Mouse (Mus musculus): ENCODE measurements around the gene Rbm20.
A peak's percentile ranks its signal among the peaks of the same experiment; 100 is the strongest.

Gene Rbm20

GRCm38 (mm10) chr19:53671432-53671831 lies 5.7 kb upstream of the Rbm20 start:
- no peak for DNase-seq (ENCODE audit: low spot score in 2 of 2)

GRCm38 (mm10) chr19:53674131-53674925 lies 2.8 kb upstream of the Rbm20 start:
- no peak for DNase-seq (ENCODE audit: low spot score in 2 of 2)

DNA sequence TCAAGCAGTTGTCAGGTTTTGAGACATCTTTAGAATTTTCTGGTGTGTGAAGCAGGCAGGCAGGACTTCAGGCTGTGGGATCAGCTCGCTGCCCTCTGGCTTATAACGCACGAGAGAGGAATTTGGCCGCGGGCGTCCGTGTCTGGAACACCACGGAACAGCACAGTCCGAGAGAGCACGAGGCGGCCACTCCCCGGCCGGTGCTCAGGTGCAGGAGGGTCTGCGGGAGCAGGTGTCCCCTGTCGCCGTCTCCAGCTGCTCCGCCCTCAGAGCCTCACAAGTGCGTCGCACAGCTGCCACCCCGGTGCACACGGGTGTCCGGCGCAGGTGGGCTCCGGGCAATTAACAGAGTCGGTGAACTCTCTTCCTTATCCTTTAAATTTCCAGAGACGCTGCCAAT lies 878 bp upstream of the Rbm20 start:
- no peak for DNase-seq (ENCODE audit: low spot score in 2 of 2)

DNA sequence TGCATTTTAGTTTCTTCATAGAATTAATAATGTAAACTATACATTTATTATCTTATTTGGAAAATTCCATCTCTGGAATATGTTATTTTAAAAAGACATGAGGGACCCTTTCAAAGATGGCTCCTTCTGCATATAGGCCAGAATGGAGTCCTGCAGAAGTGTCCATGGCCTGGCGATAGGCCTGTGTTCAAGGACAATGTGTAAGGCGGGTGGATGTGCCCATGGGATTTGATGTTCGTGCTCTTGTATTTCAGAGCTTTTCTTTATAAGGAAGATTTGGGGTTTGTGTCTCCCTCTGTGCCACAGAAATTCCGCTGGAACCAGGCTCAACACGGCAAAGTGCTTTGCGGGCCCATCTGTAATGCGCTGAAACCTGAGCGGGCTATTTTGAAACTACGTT lies 2.1 kb downstream of the Rbm20 start:
- no peak for DNase-seq (ENCODE audit: low spot score in 2 of 2)

GRCm38 (mm10) chr19:53679981-53680380 lies 2.9 kb downstream of the Rbm20 start:
- no peak for DNase-seq (ENCODE audit: low spot score in 2 of 2)

DNA sequence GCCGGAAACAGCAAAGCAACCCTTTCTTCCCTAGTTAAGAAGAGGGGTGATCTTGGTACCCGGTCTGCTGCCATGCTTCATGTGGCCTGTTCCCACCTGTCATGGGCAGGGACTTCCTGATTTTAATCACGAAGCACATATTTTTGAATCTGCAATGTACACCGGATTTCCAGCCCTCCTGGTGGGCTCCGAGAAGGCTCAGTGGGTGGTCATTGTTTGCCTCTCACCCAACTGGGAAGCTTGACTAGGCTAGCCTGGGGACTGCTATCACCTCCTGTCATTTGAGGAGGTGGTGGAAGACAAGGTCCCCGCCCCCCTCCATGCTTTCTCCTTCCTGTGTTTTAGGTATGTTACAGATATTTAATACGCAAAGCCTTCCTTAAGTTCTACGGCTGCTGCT lies 5.3 kb downstream of the Rbm20 start:
- DNase-seq (ENCODE audit: low spot score in 2 of 2) = no peak

DNA sequence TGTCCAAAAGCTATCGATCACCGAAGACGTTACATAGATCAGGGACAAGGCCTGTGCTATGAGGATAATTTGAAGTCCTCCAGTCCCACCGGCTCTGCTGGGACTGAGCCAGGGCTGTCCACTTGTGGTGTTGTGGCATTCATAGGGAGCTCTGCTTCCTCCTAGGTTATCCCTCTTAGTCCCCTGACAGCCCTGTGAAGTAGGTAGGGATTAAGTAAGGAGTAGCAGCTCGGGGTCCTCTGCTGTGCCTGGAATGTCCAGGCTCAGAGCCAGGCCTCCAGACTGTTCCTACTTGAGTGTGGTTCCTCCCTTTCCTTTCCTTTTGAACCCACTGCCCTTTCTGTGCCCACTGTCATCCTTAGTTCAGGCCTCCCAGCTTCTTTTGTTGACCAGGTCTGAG lies 10.5 kb downstream of the Rbm20 start:
- no peak for DNase-seq (ENCODE audit: low spot score in 2 of 2)

GRCm38 (mm10) chr19:53690816-53691215 lies 13.7 kb downstream of the Rbm20 start:
- DNase-seq (ENCODE audit: low spot score in 2 of 2) = no peak

DNA sequence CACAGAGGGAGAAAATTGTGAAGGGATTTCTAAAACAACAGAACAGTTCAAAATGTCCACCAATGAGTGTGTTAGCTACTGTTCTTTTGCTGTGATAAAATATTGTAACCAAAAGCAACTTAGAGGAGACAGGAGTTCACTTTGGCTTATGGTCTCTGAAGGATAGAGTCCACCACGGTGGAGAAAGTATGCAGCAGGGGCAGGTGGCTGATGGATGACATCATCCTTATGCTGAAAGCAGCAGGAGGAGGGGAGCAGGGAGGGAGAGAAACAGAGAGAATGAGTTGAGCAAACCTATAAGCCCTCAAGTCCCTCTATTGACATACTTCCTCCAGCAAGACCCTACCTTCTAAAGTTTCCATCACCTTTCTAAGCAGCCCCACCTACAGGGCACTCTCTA lies 16.9 kb downstream of the Rbm20 start:
- DNase-seq (ENCODE audit: low spot score in 2 of 2) = no peak

GRCm38 (mm10) chr19:53696079-53696478 lies 19.0 kb downstream of the Rbm20 start:
- DNase-seq (ENCODE audit: low spot score in 2 of 2) = no peak

GRCm38 (mm10) chr19:53696655-53697054 lies 19.5 kb downstream of the Rbm20 start:
- DNase-seq (ENCODE audit: low spot score in 2 of 2) = no peak

DNA sequence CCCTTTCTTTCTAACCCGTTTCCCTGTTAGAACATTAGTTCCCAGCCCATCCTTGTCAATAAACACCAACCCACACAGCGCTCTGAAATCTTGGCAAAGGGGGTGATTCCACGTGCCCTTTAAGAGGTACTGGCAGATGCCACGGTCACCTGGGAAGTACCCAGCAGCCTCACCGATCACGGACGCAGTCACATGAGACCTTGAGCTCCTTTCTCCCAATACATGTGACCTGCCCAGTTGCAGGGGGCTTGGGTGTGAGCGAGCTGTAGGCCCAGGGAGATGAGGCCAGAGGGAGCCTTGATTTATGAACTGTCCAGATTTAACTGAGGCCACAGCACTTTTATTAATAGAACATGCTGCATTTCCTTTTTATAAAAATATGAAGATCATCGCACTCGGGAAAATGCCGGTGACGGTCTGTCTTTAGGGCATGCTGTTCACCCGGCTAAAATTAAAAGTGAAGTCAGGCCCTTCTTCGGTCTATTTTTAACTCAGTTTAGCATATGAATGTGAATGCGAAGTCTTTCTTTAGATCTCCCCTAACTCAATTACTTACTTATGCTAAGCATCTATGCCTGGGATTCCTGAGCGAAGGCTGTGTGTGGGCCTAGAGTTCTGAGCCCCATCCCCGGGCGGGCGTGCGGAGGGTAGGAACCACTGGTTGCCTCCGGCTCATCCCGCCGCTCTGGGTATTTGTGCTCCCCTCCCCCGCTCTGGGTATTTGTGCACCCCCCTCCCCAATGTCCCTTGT lies 20.4 kb downstream of the Rbm20 start:
- DNase-seq (ENCODE audit: low spot score in 2 of 2) = no peak

DNA sequence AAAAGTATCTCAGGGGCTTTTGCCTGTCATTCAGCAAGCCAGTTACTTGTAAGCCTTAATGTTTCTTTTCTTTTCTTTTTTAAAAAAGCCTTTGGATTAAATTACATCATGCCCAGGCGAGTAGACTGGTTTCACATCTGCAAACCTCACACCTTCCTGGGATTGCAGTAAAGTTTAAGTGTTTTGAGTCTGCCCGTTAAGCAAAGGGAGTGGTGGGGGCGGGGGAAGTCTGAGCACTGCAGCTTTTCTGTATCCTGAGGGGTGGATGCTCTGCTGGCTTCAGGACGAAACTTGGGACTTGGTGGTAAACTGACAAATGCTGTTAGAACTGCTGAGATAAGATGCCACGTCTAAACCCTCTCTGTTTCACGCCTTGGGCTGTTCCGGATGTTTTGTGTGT lies 22.6 kb downstream of the Rbm20 start:
- no peak for DNase-seq (ENCODE audit: low spot score in 2 of 2)

- no peak for DNase-seq (ENCODE audit: low spot score in 2 of 2)
Observed at GRCm38 (mm10) chr19:53701434-53701833, 24.3 kb downstream of the Rbm20 start.

DNA sequence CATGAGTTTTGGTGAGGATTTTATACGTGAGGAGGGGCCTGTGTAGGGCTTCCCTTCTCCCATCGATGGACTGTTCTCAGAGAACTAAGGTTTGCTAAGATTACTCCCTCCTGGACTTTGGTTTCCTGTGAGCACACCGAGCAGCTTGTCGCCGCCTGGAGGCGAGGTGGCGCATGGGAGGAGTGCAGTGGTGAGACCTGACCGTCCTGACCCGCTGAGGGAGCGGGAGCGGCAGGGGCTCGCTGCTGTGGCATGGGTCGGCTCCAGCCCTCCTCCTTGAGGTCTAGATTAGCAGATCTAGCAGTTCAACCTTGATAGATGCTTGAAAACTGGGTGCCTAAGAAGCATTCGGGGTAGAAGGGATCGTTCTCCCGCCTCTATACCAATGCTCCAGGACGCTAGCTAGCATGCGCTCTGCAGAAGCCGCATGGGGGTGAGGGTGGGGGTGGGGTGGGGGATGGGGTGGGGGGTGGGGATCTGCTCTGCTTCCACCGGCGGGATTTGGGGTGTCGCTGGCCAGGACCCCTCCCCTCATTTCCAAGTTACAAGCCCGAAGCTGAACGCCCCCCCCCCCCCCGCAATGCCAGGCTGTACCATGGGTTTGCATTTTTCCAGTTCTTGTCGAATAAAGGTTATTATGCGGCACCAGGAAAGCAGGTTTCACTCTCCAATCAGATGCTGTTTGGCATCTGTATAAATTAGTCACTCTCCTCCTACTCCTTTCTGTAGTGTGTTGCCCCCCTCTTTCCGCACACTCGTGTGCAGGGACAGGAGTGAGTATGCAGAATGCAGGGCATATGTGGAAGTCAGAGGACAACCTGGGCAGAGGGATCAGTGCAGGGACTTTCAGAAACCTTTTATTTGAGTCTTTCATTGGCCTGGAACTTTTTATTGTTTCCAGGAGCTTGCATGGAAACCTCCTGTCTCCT lies 28.1 kb downstream of the Rbm20 start:
- DNase-seq (ENCODE audit: low spot score in 2 of 2) = peak; percentile 74 to 77

GRCm38 (mm10) chr19:53708401-53708800 lies 31.3 kb downstream of the Rbm20 start:
- no peak for DNase-seq (ENCODE audit: low spot score in 2 of 2)

DNA sequence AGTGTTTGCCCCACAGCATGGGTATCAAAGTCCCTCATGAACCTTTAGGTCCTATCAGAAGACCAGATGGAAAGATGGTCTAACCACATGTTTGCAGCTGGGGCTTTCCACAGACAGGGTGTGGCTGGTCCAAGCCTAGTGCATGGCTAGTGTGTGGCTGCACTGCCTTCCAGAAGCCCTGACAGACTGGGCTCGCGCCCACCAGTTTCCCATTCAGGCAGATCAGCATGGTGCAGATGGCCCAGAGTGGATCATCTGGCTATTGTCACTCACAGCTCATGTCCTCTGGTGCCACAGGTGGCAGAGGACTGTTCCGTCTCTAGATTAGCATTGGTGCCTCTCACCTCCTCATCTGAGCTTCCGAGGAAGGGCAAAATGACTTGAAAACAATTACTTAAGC lies 33.8 kb downstream of the Rbm20 start:
- no peak for DNase-seq (ENCODE audit: low spot score in 2 of 2)

GRCm38 (mm10) chr19:53711261-53711890 lies 34.3 kb downstream of the Rbm20 start:
- no peak for DNase-seq (ENCODE audit: low spot score in 2 of 2)

DNA sequence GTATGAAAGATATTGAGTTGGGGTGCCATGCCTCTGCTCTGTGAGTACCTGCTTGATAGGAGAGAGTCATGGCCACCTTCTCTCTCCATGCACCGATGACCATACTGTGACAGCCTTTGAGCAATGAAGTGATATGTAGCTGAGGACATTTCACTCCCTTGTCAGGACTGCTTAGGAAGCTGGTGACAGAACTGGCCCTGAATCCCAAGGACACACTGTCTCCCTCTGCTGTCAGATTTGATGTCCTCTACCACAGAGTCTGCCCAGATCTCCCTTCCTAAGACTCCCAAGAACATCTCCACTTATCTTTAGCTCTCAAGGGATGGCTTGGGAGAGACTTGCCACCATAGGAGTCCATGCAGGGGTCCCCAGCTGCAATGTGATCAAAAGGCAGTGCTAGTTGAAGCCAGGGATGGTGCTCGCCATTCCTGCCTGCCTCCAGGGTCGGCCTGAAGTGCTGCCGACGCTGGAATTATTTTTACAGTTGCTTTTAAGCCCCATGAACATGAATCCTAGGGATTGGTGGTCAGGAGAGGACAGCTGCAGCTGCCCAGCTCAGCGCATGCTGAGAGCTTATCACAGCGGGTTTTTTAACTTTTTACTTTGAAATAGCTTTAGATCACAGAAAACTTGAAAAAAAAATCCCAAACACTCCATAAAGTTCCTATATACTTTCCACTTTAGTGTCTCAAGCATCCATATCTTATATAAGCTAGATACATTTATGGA lies 35.4 kb downstream of the Rbm20 start:
- DNase-seq (ENCODE audit: low spot score in 2 of 2) = no peak

DNA sequence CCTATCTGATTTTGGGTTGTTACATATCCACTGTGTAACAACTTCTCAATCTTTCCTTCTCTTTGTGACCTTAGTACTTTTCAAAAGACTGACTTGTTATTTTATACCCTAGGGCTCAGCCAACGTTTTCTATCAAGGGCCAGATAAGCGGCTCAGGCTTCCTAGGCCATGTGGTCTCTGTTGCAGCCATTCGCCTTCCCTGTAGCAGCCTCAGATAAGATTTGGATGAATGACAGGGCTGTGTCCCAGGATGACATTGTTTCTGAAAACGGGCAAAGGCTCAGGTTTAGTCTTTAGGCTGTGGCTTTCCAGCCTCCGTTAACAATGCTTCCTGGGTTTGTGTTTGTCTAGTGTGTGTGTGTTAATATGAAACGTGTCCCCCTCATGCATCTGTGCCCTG lies 36.3 kb downstream of the Rbm20 start:
- DNase-seq (ENCODE audit: low spot score in 2 of 2) = no peak

- no peak for DNase-seq (ENCODE audit: low spot score in 2 of 2)
Observed at GRCm38 (mm10) chr19:53716469-53716868, 39.4 kb downstream of the Rbm20 start.

All from right cerebral cortex, adult 2 months (tissue).